In the genomic region with DNA sequence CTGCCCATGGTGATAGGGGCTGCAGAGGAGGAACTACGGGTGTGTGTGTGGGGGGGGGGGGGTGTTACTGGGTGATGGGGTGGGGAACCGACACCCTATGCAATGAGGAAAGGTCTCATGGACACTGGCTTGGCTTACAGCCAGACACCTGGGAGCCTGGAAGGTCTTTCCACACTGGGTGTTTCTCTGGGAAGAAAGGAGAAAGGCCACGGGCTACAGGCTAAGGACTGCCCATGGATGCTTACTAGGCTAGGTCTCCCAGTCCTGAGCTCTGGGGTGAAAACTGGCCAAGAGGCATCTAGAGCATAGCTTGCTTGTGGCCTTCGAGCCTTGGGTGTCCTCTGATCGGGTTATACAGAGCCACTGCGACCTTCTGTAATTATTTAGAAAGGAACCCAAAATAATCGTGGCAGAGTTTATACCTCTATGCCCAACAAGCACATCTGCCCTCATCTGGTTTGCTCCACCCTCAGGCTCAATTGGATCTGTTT, we compare ENCODE assay signal across 8 mouse cellular contexts. TPM values are rescaled to one million over a fixed set of nuclear protein-coding genes. Genes with fewer than 3 reads are reported as not detected.
DNase-seq lines count a peak whose midpoint lies in the region; ATAC-seq lines count a peak whose summit lies in the region.

A gene (minus strand): TSS at position 441 of the 491 bp plus-strand sequence.

- H3K4me3 ChIP-seq in kidney, embryonic 16.5 days (ENCODE audit: low read length), result peak within 1 kb of the TSS; percentile 54

- DNase-seq in kidney, adult 18-20 months, result no peak
- DNase-seq in NIH3T3 (ENCODE audit: low read depth), result peak; percentile 55
- DNase-seq in kidney, postnatal 10 days, result peak; percentile 51
- DNase-seq in natural killer cell, adult 2 months (ENCODE audit: low spot score in 2 of 2), result no peak
- no peak for DNase-seq in right cerebral cortex, adult 18-20 months

- H3K27ac ChIP-seq in kidney, embryonic 16.5 days (ENCODE audit: low read length), result peak within 1 kb of the TSS; percentile 83

- no peaks in the 10 kb centered on the region for H3K9me3 ChIP-seq in kidney, embryonic 16.5 days (ENCODE audit: low read length)

- H3K4me2 ChIP-seq in kidney, embryonic 16.5 days (replicated peaks; ENCODE audit: low read depth, low read length), result peak within 1 kb of the TSS; percentile 92

- peak within 1 kb of the TSS; percentile 82 for H3K9ac ChIP-seq in kidney, embryonic 16.5 days (replicated peaks; ENCODE audit: low read length)

- no peaks in the 10 kb centered on the region for H3K36me3 ChIP-seq in kidney, embryonic 16.5 days (ENCODE audit: insufficient read depth, low read length)

- H3K27me3 ChIP-seq in kidney, embryonic 16.5 days (ENCODE audit: insufficient read depth, low read length), result no peaks in the 10 kb centered on the region

- ATAC-seq in kidney, embryonic 16.5 days (ENCODE audit: low FRiP score, low TSS enrichment), result no peak
- ATAC-seq in granulocyte monocyte progenitor cell, adult 5-6 weeks (replicated peaks; ENCODE audit: poor library complexity, severe bottlenecking), result 0 out of 2 replicates have a peak, but pooled peaks have one; percentile 9
- no peak for ATAC-seq in monocyte, adult 5-6 weeks (replicated peaks; ENCODE audit: insufficient number of reproducible peaks, low FRiP score, low TSS enrichment, poor library complexity, severe bottlenecking)

- 15% methylated on average over 7 of the region's 7 CpGs for WGBS in kidney, embryonic 16.5 days

- H3K4me1 ChIP-seq in kidney, embryonic 16.5 days (ENCODE audit: insufficient read depth, low read length), result peaks cover 38% of the 10 kb centered on the region

RNA-seq across cellular contexts. Expression of the gene that starts here (rescaled TPM):
- polyA plus RNA-seq in kidney, embryonic 16.5 days (2015; fragmentation: Nextera tagmentation; extraction: Ambion mirVana), result 23.3 and 24.2 TPM in 2 replicates
- 37.2 and 49.6 TPM in 2 replicates for total RNA-seq in granulocyte monocyte progenitor cell, adult 5-6 weeks (2014; fragmentation: Nextera tagmentation)
- 72.8 and 82.4 TPM in 2 replicates for total RNA-seq in granulocyte monocyte progenitor cell, adult 5-6 weeks (2017)
- total RNA-seq in monocyte, adult 5-6 weeks (2017), result 133 to 163 TPM (median 146 TPM) in 3 replicates

Comparison
In these comparisons a context has a peak if more than half of its experiments do, and no peak if none do; other contexts are left out.
1. DNase-seq: peak in NIH3T3 (single experiment) and kidney, postnatal 10 days (single experiment); none in kidney, adult 18-20 months (single experiment), natural killer cell, adult 2 months (0 of 2) and right cerebral cortex, adult 18-20 months (single experiment).